Mouse (Mus musculus) MEL (cell line): Measurements from ENCODE around the gene Ccdc157.

ENCODE experiments used
- CTCF ChIP-seq, 3 experiments: IDR thresholded peaks in 2 of 3; conservative IDR thresholded peaks in 1 of 3; 2 replicates each; pipeline ENCODE4 v1.5.1; 2011 to 2012; ENCODE audit warnings: low read length in 3 of 3, low read depth in 2 of 3, mild to moderate bottlenecking in 2 of 3, improper control_type of control experiment in 1 of 3, inconsistent platforms in 1 of 3, mixed read lengths in 1 of 3, moderate library complexity in 1 of 3; ENCODE audit not compliant: control insufficient read depth in 1 of 3, insufficient read depth in 1 of 3, poor library complexity in 1 of 3, severe bottlenecking in 1 of 3
- GATA1 ChIP-seq: IDR thresholded peaks from 2 replicates; pipeline ENCODE4 v1.6.1; 2011; ENCODE audit warnings: low read depth, low read length, improper control_type of control experiment
- NELFE ChIP-seq: IDR thresholded peaks from 2 replicates; pipeline ENCODE4 v1.6.1; 2011; ENCODE audit warnings: low read depth, low read length, improper control_type of control experiment
- POLR2A ChIP-seq, 2 experiments: IDR thresholded peaks; 2 replicates each; pipeline ENCODE4 v1.6.1; 2011 to 2012; ENCODE audit warnings: low read length in 2 of 2, mild to moderate bottlenecking in 2 of 2, control low read depth in 1 of 2, improper control_type of control experiment in 1 of 2, low read depth in 1 of 2, moderate library complexity in 1 of 2; ENCODE audit not compliant: control insufficient read depth in 1 of 2, insufficient read depth in 1 of 2, poor library complexity in 1 of 2
- POLR2AphosphoS2 ChIP-seq: IDR thresholded peaks from 2 replicates; pipeline ENCODE4 v1.6.1; 2011; ENCODE audit warnings: low read length, improper control_type of control experiment
- USF1 ChIP-seq: IDR thresholded peaks from 2 replicates; pipeline ENCODE4 v1.6.1; 2014; ENCODE audit warnings: low read depth, mild to moderate bottlenecking, inconsistent platforms, low read length, improper control_type of control experiment, moderate library complexity

GRCm38 (mm10) chr11:4121691-4122090, 38.4 kb downstream of the Ccdc157 start:
- TF ChIP-seq NELFE (no peak), POLR2AphosphoS2 (no peak), CTCF (IDR thresholded peaks at IDR 0.05 in 2 of 3, conservative IDR thresholded peaks at IDR 0.05 in 1 of 3; ENCODE audit: control insufficient read depth in 1 of 3, insufficient read depth in 1 of 3, low read depth in 2 of 3, low read length in 3 of 3, poor library complexity in 1 of 3, severe bottlenecking in 1 of 3) (no peak), USF1 (no peak), GATA1 (no peak), POLR2A (IDR thresholded peaks at IDR 0.05; ENCODE audit: control insufficient read depth in 1 of 2, insufficient read depth in 1 of 2, low read depth in 1 of 2, low read length in 2 of 2, poor library complexity in 1 of 2) (no peak)
